Mouse (Mus musculus): ENCODE results near the gene Adcy1. TPM values are rescaled to one million over a fixed set of nuclear protein-coding genes. Genes with fewer than 3 reads are reported as not detected.

Adcy1 gene
- total and polyA plus RNA-seq, 3 experiments: 0.03 to 0.38 TPM; not detected in 1

GRCm38 (mm10) chr11:7203846-7204245, 140.6 kb downstream of the Adcy1 start:
- Histone ChIP-seq H3K4me1 (ENCODE audit: control insufficient read depth in 1 of 2, insufficient read depth in 2 of 2) (no peaks in the 10 kb centered on the region), H3K4me2 (ENCODE audit: insufficient read depth, low read depth, poor library complexity, severe bottlenecking) (no peak overlapping the region), H3K9ac (ENCODE audit: insufficient read depth, low read depth) (no peak overlapping the region), H3K4me3 (replicated peaks in 1 of 3; ENCODE audit: low read depth in 2 of 3, low read length in 2 of 3, poor library complexity in 1 of 3) (no peak overlapping the region), H3K79me2 (replicated peaks; ENCODE audit: control insufficient read depth, extremely low read depth, insufficient read depth, poor library complexity, severe bottlenecking) (no peaks in the 10 kb centered on the region), H3K36me3 (replicated peaks in 1 of 2; ENCODE audit: control insufficient read depth in 1 of 2, insufficient read depth in 1 of 2, low read length in 1 of 2) (no peaks in the 10 kb centered on the region), H3K27me3 (replicated peaks) (peaks cover 30% of the 10 kb centered on the region), H3K9me3 (replicated peaks; ENCODE audit: low read length) (peaks cover 26% of the 10 kb centered on the region), H3K27ac (ENCODE audit: insufficient read depth, low read depth) (no peak overlapping the region)
- DNase-seq (ENCODE audit: extremely low read depth): no peak
- TF ChIP-seq UBTF (IDR thresholded peaks at IDR 0.05; ENCODE audit: low read depth, low read length) (no peak), RAD21 (IDR thresholded peaks at IDR 0.05; ENCODE audit: low read depth, low read length) (no peak), MYC (IDR thresholded peaks at IDR 0.05; ENCODE audit: low read depth, low read length) (no peak), CHD1 (IDR thresholded peaks at IDR 0.05; ENCODE audit: low read depth, low read length) (no peak)
- in situ Hi-C loops (cut with MboI; ENCODE audit: low pct_ligation_motif_present, low pct_unique_long_range_greater_than_20kb, low sequenced_read_pairs): loop anchor here (25.0 kb wide), 1 partner anchor 1033 kb away; no protein-coding TSS in a partner anchor
- dilution Hi-C loops (cut with MboI; ENCODE audit: extremely low pct_ligation_motif_present, extremely low pct_unique_long_range_greater_than_20kb, low sequenced_read_pairs): no loop called here

- H3K27ac ChIP-seq (ENCODE audit: insufficient read depth, low read depth): no peak overlapping the region
- H3K27me3 ChIP-seq (replicated peaks): peaks cover 10% of the 10 kb centered on the region
- in situ Hi-C loops (cut with MboI; ENCODE audit: low pct_ligation_motif_present, low pct_unique_long_range_greater_than_20kb, low sequenced_read_pairs) (loop anchor here (25.0 kb wide), 1 partner anchor 1027 kb away; no protein-coding TSS in a partner anchor), dilution Hi-C loops (cut with MboI; ENCODE audit: extremely low pct_ligation_motif_present, extremely low pct_unique_long_range_greater_than_20kb, low sequenced_read_pairs) (no loop called here)
- no peaks in the 10 kb centered on the region for H3K36me3 ChIP-seq (replicated peaks in 1 of 2; ENCODE audit: control insufficient read depth in 1 of 2, insufficient read depth in 1 of 2, low read length in 1 of 2)
- H3K9ac ChIP-seq (ENCODE audit: insufficient read depth, low read depth): no peak overlapping the region
- peak; percentile 41 for DNase-seq (ENCODE audit: extremely low read depth)
- H3K4me2 ChIP-seq (ENCODE audit: insufficient read depth, low read depth, poor library complexity, severe bottlenecking): no peak overlapping the region
- H3K79me2 ChIP-seq (replicated peaks; ENCODE audit: control insufficient read depth, extremely low read depth, insufficient read depth, poor library complexity, severe bottlenecking): no peaks in the 10 kb centered on the region
- H3K4me3 ChIP-seq (replicated peaks in 1 of 3; ENCODE audit: low read depth in 2 of 3, low read length in 2 of 3, poor library complexity in 1 of 3): no peak overlapping the region
- TF ChIP-seq GABPA (IDR thresholded peaks at IDR 0.05; ENCODE audit: insufficient replicate concordance, low read depth, low read length) (no peak), ZMIZ1 (IDR thresholded peaks at IDR 0.05; ENCODE audit: low read depth, low read length) (no peak), RAD21 (IDR thresholded peaks at IDR 0.05; ENCODE audit: low read depth, low read length) (peak; percentile 77), POLR2AphosphoS2 (IDR thresholded peaks at IDR 0.05; ENCODE audit: low read depth, low read length) (no peak), MAFK (IDR thresholded peaks at IDR 0.05; ENCODE audit: insufficient replicate concordance, low read length) (no peak), SMC3 (IDR thresholded peaks at IDR 0.05; ENCODE audit: low read depth, low read length) (peak; percentile 67), MAX (IDR thresholded peaks at IDR 0.05; ENCODE audit: low read length) (no peak), CTCF (conservative IDR thresholded peaks at IDR 0.05 in 1 of 2, IDR thresholded peaks at IDR 0.05 in 1 of 2; ENCODE audit: low read depth in 2 of 2, low read length in 2 of 2) (peak; percentile 81 to 85), MAZ (IDR thresholded peaks at IDR 0.05; ENCODE audit: low read depth, low read length) (no peak), SIN3A (IDR thresholded peaks at IDR 0.05; ENCODE audit: low read length) (no peak), USF1 (IDR thresholded peaks at IDR 0.05; ENCODE audit: low read depth, low read length) (no peak), HCFC1 (IDR thresholded peaks at IDR 0.05; ENCODE audit: low read depth, low read length) (no peak), USF2 (conservative IDR thresholded peaks at IDR 0.05; ENCODE audit: low read depth, low read length) (no peak), NRF1 (IDR thresholded peaks at IDR 0.05; ENCODE audit: low read depth, low read length) (no peak), TBP (conservative IDR thresholded peaks at IDR 0.05; ENCODE audit: low read depth, low read length) (no peak), CHD1 (IDR thresholded peaks at IDR 0.05; ENCODE audit: low read depth, low read length) (no peak), NELFE (IDR thresholded peaks at IDR 0.05; ENCODE audit: low read depth, low read length) (no peak), MEF2A (IDR thresholded peaks at IDR 0.05; ENCODE audit: borderline replicate concordance, low read depth, low read length) (no peak), JUND (conservative IDR thresholded peaks at IDR 0.05; ENCODE audit: low read depth, low read length) (no peak)
- no peaks in the 10 kb centered on the region for H3K4me1 ChIP-seq (ENCODE audit: control insufficient read depth in 1 of 2, insufficient read depth in 2 of 2)
- H3K9me3 ChIP-seq (replicated peaks; ENCODE audit: low read length): peaks cover 50% of the 10 kb centered on the region
Observed at GRCm38 (mm10) chr11:7210343-7210742, 147.1 kb downstream of the Adcy1 start.
